Mouse (Mus musculus) frontal cortex, postnatal 14 days (tissue): ENCODE data around the gene Bglap2.
"Not testable (repeated sequence)": the region's sequence is repeated elsewhere in the genome, so short reads cannot be mapped to it uniquely, and the experiment has no call there.

Experiments
- DNase-seq, 2 experiments: peaks; one replicate each; pipeline ENCODE4 v3.0.0; 2022; ENCODE audit warnings: low spot score in 2 of 2

The Bglap2 gene

DNA sequence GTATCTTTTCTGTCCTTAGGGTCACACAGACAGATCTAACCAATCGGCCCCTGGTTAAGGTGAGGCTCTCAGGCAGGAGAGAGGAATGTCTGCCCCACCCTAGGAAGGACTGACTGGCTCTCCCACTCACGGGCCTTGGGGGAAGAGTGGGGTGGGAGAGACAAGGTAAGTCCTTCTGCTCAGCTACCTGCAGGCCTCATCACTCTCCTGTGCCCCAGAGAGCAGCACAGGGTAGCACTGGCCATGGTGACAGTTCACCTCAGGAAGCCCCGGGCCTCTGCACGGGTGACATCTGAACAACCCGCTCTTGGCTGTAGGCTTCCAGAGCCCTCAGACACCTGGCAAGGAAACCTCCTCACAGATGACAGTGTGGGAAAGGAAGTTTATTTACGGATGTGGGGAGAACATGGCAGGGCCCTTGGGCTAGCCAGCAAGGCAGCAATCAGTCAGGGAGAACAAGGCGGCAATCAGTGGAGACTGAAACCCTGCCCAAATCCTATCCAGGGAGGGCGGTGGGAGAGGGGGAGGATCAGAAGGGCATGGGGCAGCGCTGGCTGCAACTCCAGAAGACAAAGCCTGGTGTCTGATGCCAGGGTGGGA lies 15.4 kb upstream of the Bglap2 start:
- no peak for DNase-seq

DNA sequence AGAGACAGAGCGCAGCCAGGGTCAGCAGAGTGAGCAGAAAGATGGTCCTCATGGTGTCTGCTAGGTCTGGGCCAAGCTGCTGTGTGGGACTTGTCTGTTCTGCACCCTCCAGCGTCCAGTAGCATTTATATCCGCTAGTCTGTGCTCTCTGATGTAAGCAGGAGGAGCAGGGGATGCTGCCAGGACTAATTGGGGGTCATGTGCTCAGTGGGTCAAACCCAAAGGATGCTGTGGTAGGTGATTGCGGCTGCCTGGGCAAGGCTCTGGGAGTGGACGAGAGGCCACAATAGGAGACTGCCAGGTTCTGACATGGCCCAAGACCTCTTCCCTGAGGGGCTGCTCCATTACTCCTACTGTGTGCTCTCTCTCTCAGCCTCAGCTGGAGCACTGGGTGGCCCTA lies 5.9 kb upstream of the Bglap2 start, which contains the start of gene Bglap:
TSS of gene Bglap (minus strand) at position 101 of the 400 bp plus-strand sequence.
- no peak for DNase-seq

- DNase-seq: not testable (repeated sequence)
These were observed 3.9 kb upstream of the Bglap2 start for GRCm38 (mm10) chr3:88382383-88382782.

GRCm38 (mm10) chr3:88381389-88382315 lies 3.2 kb upstream of the Bglap2 start:
- not testable (repeated sequence) for DNase-seq

DNA sequence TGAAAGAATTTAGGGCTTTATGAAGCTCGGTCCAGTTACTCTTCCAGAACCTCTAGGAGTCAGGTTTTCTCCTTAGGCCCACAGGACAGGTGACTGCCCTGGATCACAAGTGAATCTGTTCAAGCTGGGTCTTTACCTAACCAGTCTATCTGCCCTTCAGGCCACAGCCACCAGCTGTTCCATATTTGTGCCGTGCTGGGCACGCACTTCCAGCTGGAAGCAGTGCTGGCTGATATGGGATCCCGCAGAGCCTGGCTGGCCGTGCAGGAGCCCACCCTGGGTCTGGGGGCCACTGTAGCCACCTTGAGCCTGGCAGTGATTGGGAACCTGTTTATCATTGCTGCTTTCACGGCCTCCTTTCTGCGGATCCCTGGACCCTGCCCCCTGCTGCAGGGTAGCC lies 1.9 kb downstream of the Bglap2 start:
- not testable (repeated sequence) for DNase-seq

DNA sequence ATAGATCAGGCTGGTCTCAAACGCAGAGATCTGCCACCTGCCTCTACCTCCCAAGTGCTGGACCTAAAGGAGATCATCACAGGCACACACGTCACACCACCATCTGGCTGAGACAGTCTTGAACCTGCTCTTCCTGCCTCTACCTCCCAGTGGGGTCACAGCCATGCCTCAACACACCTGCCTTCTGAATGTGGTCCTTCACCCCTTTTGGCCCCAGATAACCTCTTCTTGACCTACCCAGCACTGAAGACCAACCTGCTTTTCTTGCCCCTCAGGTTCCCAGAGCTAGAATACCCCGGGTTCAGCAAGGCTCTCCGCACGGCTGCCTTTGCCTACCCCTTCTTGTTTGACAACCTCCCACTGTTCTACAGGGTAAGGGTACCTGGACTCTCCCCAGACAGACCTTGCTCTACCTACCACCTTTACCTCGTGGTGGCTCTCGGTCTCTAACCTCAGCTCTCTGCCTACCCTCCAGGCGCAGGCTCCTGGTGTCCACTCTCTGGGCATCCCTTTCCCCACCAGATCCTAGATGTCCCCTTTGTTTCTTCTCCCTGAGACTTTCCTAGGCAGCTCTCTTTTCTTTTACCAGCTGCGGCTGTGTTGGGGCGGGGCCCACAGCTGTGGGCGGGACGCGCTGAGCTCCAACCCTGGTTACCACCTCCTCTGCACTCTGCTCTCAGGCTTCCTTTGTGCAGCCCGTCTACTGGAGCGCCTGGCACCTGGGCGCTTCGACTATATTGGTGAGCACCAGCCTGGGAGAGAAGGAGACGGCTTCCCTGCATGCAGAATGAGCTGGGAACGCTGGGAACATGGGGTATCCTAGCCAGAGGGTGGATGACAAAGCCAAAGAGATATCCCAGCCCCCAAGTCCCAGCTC lies 2.5 kb downstream of the Bglap2 start:
- not testable (repeated sequence) for DNase-seq

DNA sequence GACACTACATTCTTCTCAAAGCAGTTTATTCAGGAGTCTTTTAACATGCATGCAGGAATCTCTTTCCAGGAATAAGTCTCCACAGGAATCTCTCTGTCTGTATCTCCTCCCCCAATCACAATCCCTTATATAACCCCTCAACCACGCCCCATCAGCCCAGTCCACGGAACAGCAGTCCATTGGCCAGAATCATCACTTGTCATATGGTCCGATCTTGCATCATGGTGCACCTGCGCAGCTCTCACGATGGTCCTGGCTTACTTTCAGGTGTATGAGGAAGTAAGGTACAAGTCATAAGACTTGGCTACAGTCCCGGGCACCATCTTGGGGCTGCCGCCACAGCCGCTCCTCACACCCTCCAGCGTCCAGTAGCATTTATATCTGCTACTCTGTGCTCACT lies 5.9 kb downstream of the Bglap2 start, which contains the start of gene Bglap3:
TSS of gene Bglap3 (minus strand) at position 101 of the 400 bp plus-strand sequence.
- not testable (repeated sequence) for DNase-seq

DNA sequence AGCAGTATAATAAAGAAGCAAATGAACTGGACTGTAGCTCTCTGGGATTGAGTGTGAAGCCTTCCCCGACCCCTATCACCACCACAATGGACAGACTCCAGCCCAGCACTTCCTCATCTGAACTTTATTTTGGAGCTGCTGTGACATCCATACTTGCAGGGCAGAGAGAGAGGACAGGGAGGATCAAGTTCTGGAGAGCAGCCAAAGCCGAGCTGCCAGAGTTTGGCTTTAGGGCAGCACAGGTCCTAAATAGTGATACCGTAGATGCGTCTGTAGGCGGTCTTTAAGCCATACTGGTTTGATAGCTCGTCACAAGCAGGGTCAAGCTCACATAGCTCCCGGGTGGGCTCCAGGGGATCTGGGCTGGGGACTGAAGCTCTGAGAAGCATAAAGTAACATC lies 10.0 kb downstream of the Bglap2 start:
- not testable (repeated sequence) for DNase-seq

DNA sequence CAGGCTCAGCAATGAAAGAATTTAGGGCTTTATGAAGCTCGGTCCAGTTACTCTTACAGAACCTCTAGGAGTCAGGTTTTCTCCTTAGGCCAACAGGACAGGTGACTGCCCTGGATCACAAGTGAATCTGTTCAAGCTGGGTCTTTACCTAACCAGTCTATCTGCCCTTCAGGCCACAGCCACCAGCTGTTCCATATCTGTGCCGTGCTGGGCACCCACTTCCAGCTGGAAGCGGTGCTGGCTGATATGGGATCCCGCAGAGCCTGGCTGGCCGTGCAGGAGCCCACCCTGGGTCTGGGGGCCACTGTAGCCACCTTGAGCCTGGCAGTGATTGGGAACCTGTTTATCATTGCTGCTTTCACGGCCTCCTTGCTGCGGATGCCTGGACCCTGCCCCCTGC lies 11.0 kb downstream of the Bglap2 start:
- DNase-seq: not testable (repeated sequence)

DNA sequence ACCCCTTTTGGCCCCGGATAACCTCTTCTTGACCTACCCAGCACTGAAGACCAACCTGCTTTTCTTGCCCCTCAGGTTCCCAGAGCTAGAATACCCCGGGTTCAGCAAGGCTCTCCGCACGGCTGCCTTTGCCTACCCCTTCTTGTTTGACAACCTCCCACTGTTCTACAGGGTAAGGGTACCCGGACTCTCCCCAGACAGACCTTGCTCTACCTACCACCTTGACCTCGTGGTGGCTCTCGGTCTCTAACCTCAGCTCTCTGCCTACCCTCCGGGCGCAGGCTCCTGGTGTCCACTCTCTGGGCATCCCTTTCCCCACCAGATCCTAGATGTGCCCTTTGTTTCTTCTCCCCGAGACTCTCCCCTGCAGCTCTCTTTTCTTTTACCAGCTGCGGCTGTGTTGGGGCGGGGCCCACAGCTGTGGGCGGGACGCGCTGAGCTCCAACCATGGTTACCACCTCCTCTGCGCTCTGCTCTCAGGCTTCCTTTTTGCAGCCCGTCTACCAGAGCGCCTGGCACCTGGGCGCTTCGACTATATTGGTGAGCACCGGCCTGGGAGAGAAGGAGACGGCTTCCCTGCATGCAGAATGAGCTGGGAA lies 11.6 kb downstream of the Bglap2 start:
- peak in 1 of 2 experiments; percentile 59 for DNase-seq

- DNase-seq: no peak
These were observed 12.7 kb downstream of the Bglap2 start for GRCm38 (mm10) chr3:88365705-88366361.

GRCm38 (mm10) chr3:88364337-88364736 lies 14.2 kb downstream of the Bglap2 start, which contains the start of gene Paqr6:
Gene Paqr6, plus strand, starts transcription at chr3:88364584.
- no peak for DNase-seq

- no peak for DNase-seq
These were observed 14.8 kb downstream of the Bglap2 start for GRCm38 (mm10) chr3:88363700-88364099.

DNA sequence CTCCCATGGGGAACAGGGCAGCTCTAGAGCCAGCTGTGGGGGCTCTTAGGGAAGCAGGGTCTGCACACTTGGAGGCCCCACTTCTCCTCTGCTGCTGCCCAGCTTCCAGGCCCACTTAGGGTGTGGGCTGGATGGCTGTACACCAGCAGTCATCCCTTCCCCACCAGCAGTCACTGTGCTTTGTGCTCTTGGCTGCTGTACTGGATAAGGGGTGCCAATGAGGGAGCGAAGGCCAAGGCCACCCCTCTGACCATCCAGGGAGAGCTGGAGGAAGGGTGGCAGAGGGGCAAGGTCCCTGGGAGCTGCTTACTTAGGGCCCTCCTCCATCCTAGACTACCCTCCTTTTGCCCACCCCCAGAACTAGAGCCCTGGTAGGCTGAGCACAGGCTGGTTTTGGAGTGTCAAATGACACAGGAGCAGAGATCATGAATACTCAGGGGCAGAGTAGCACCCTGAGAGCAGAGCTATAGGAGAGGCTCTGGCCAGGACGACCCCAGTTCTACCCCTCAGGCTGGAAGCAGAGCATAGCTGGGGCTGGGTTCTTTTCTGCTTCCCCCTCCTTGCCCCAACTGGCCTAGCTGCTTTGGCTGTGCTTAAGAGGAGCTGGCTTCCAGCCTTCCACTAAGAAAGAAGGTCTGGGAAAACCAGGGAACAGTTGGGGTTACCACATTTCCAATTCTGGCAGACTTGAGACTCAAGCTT lies 16.7 kb downstream of the Bglap2 start:
- DNase-seq: no peak

- no peak for DNase-seq
These were observed 17.4 kb downstream of the Bglap2 start for GRCm38 (mm10) chr3:88361096-88361495.

DNA sequence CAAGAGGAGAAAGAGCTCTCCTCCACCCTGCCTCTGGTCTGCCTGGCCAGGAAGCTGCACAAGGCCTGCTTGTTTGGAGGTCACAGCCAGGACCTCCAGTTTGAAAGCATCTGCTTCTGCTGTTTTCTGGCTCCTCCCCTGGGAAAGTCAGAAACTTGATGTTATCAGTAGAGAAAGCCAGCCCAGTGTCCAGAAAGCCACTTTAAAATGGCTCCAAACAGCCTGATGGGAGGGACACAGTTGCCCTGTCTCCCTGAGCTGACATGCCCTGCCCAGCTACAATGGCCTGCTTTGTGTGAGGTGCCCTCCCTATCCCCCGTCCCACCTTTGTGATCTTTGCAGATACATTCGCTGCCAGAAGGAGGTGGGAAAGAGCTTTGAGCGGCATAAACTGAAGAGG lies 18.5 kb downstream of the Bglap2 start:
- DNase-seq: no peak

DNA sequence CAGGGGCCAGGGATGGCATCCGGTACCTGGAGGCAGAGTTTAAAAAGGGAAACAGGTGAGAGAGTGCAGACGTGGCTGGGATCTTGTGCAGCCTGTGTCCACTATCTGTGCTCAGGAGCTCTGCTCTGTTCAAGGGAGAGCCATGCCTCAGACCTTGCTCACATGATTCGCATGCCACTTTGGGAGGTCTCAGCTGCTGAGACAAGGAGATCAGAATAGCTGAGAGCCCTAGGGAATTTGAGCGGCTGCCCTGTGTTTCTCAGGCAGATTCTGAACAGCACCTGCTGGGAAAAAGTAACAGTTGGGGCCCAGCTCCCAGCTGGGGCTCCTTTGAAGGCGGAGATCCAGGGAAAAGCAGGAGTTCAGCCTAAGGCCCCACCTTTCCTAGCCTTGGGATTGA lies 18.9 kb downstream of the Bglap2 start:
- DNase-seq: no peak

DNA sequence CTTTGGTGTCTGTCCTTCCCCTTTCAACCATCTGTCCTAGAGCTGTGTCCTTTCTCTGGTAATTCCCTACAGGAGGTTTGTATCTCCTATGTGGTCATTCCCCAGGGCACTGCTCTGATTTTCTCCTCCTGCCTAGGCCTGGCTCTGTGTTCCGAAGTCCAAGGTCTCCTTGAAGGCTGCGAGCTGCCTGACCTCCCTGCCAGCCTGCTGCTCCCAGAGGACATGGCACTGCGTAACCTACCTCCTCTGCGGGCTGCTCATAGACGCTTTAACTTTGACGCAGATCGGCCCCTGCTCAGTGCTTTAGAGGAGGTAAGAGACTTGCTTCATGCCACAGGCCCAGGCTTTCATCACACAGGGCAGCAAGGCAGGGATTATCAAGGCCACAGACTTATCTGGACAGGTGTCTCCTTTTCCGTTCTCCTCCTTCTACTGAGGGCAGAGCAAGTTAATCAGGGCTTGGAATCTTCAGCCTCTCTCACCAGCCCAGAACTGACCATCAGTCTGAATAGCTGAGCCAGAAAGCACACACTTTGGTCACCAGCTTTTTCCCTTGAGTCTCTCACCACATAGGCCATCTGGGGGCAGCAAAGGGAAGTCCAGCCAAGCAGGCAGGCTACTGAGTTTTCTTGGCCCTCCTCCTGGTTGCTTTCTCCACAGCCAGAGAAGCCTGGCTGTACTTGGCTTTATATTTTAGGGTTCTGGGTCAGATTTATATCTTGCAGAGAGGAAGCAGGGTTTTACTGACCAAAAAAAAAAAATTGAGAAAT lies 23.9 kb downstream of the Bglap2 start:
- no peak for DNase-seq

- DNase-seq: no peak
These were observed 25.6 kb downstream of the Bglap2 start for GRCm38 (mm10) chr3:88352907-88353306.
